Mouse (Mus musculus) adrenal gland, adult 8-10 months (tissue): ENCODE measurements around the gene Cryab. TPM values are rescaled to one million over a fixed set of nuclear protein-coding genes. Genes with fewer than 3 reads are reported as not detected.

Experiments
- DNase-seq: peaks from one replicate; pipeline ENCODE4 v3.0.0; 2022
- total RNA-seq, 4 experiments: library from RNA; stranded (reverse); gene quantifications; 2 replicates each; pipeline ENCODE4 v1.2.4; 2022

The Cryab gene
- total RNA-seq, 4 experiments from 2014 or later, result 26.8 to 60.1 (median 38.2) TPM

- DNase-seq, result no peak
Observed at GRCm38 (mm10) chr9:50797641-50798040, 46.5 kb downstream of the Cryab start.

GRCm38 (mm10) chr9:50798368-50798767 lies 47.2 kb downstream of the Cryab start:
- DNase-seq, result peak; percentile 49

DNA sequence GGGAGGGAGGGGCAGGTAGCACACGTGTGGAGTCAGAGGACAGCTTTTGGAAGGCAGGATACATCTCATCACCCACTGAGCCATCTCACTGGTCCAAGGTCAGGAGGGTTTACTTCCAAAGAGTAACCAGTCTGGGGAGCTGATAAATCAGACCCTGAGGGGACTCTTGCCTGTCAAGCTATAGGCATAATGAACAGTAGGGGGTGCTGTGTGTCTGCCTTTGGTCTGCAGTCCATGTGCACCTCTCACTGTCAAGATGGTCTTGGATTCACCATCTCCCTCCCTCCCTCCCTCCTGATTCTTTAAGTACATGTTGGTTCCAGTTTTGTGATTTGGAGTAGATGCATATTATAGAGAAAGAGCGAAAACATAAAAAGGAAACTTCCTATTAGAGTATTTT lies 49.9 kb downstream of the Cryab start:
- no peak for DNase-seq

DNA sequence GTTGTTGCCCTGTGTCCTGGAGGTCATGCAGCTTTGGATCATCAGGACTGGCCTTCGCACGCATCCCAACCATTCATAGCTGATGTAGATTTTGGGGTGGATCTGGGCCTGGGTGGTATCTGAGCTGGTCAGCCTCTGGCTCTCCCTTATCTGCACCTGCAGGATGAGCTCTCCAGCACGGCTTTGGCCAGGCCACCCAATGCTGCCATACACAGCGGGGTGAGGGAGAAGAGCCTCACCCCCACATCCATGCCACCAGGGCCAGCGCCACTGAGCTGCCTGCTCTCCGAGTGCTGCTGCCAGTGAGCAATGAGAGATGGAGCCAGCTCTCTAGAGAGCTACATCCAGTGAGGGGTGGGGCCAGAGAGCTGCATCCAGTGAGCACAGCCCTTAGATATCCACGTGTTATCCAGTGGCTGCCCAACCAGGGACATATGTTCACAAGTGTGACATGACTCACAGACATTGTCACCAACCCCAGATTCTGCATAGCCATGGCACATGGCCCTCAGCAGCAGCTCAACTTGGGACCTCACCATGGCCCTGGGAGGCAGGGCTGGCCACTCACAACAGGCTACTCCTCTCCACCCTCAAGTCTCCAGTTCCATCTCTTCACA lies 52.0 kb downstream of the Cryab start:
- no peak for DNase-seq

Other genes starting within 250 kb of the Cryab start
- 10 to 100 TPM; 54.1 to 70.2 (median 63.4) TPM for gene Pts, start 222.6 kb upstream of the Cryab start, total RNA-seq
- gene Il18, start 196.5 kb upstream of the Cryab start, total RNA-seq, result 1 to 10 TPM; 5.5 to 9.1 (median 7.3) TPM
- 1 to 10 TPM; 4.8 to 7.0 (median 5.6) TPM for gene Bco2, start 196.1 kb upstream of the Cryab start, total RNA-seq
- not detected for gene Tex12, start 190.0 kb upstream of the Cryab start, total RNA-seq
- gene Sdhd, start 147.5 kb upstream of the Cryab start, total RNA-seq, result 100 to 1,000 TPM; 137 to 229 (median 191) TPM
- 100 to 1,000 TPM; 139 to 206 (median 156) TPM for gene Timm8b, start 147.4 kb upstream of the Cryab start, total RNA-seq
- 1 to 10 TPM; 2.5 to 3.5 (median 3.0) TPM for gene Pih1d2, start 134.0 kb upstream of the Cryab start, total RNA-seq
- 10 to 100 TPM; 16.8 to 24.3 (median 22.4) TPM for gene Nkapd1, start 133.9 kb upstream of the Cryab start, total RNA-seq
- gene Dlat, start 91.5 kb upstream of the Cryab start, total RNA-seq, result 100 to 1,000 TPM in 2 of 4 experiments, 10 to 100 TPM in 2; 71.5 to 123 (median 102) TPM
- 10 to 100 TPM in 3 of 4 experiments, 1 to 10 TPM in 1; 9.5 to 13.6 (median 11.7) TPM for gene Dixdc1, start 11.8 kb upstream of the Cryab start, total RNA-seq
- 1 to 10 TPM; 6.6 to 9.3 (median 7.9) TPM for gene 2310030G06Rik, start 4.8 kb upstream of the Cryab start, total RNA-seq
- gene Hspb2, start 1.0 kb downstream of the Cryab start, total RNA-seq, result 1 to 10 TPM; 3.0 to 3.2 (median 3.1) TPM
- gene Fdxacb1, start 16.9 kb downstream of the Cryab start, total RNA-seq, result 1 to 10 TPM; 5.3 to 8.9 (median 6.7) TPM
- 10 to 100 TPM; 17.6 to 31.5 (median 21.7) TPM for gene Alg9, start 23.7 kb downstream of the Cryab start, total RNA-seq
- gene 1110032A03Rik, start 24.2 kb downstream of the Cryab start, total RNA-seq, result 10 to 100 TPM; 43.1 to 53.3 (median 44.2) TPM
- gene Ppp2r1b, start 94.0 kb downstream of the Cryab start, total RNA-seq, result 10 to 100 TPM; 32.9 to 46.7 (median 43.7) TPM